Mouse (Mus musculus): ENCODE data around the gene Ndufs7.
A peak's percentile ranks its signal among the peaks of the same experiment; 100 is the strongest.
"Not testable (repeated sequence)": the region's sequence is repeated elsewhere in the genome, so short reads cannot be mapped to it uniquely, and the experiment has no call there.

Ndufs7 gene

DNA sequence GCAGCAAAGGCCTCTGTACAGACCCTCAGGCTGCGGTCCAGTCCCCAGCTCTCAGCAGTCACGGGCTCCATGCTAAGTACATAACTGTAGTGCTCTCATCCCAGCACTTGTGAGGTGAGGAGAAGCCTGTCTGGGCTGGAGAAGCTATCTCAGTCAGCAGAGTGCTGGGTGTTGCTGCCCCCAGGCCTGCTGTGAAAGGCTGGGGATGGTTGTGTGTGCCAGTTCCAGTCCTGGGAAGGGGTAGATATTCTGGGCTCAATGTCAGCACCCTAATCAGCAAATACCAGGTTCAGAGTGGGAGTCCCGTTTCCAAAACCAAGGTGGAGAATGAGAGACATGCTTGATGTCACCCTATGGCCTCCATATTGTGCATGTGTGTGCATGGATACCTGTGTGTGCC, 6.3 kb upstream of the Ndufs7 start:
- DNase-seq (ENCODE audit: low read depth), result no peak

- peak; percentile 82 for DNase-seq (ENCODE audit: low read depth)
Measured at GRCm38 (mm10) chr10:80244791-80245399, 4.0 kb upstream of the Ndufs7 start.

GRCm38 (mm10) chr10:80245600-80245999, 3.3 kb upstream of the Ndufs7 start:
- peak; percentile 87 for DNase-seq (ENCODE audit: low read depth)

DNA sequence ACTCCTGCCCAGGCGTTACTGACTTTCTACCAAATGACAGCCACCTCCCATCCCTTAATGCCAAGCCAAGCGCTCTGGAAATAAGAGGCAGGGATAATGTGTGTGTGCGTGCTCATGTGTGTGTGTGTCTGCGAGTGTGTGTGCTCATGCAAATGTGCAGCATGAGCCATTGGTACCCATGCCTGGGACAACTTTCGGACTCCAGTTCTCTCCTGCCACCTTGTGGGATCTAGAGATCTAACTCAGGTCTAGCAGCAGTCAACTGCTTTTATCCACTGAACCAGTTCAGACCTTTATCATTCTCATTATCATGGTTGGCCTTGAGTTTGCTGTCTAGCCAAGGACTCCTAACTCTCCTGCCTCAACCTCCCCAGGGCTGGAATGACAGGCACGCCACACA, 1.1 kb upstream of the Ndufs7 start:
- peak; percentile 85 for DNase-seq (ENCODE audit: low read depth)

- DNase-seq (ENCODE audit: low read depth), result not testable (repeated sequence)
Measured at GRCm38 (mm10) chr10:80248437-80248836, 484 bp upstream of the Ndufs7 start.

DNA sequence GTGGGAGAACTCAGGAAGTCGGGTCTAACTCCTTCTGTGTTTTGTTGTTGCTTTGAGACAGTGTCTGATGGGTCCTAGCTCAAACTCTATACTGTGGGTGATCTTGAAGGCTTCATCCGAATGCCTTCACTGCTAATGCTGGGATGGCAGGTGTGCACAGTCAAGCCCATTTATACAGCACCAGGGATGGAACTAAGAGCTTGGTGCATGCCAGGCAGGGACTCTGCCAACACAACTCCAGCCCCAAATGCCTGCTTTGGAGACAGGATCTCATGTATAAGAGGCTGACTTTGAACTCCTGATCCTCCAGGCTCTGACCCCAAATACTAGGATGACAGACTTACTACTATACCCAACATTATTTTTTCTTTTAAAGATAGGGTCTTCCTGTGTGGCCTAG, 1.1 kb downstream of the Ndufs7 start:
- DNase-seq (ENCODE audit: low read depth), result no peak

GRCm38 (mm10) chr10:80250573-80250972, 1.7 kb downstream of the Ndufs7 start:
- DNase-seq (ENCODE audit: low read depth), result no peak

GRCm38 (mm10) chr10:80252011-80252410, 3.1 kb downstream of the Ndufs7 start:
- no peak for DNase-seq (ENCODE audit: low read depth)

DNA sequence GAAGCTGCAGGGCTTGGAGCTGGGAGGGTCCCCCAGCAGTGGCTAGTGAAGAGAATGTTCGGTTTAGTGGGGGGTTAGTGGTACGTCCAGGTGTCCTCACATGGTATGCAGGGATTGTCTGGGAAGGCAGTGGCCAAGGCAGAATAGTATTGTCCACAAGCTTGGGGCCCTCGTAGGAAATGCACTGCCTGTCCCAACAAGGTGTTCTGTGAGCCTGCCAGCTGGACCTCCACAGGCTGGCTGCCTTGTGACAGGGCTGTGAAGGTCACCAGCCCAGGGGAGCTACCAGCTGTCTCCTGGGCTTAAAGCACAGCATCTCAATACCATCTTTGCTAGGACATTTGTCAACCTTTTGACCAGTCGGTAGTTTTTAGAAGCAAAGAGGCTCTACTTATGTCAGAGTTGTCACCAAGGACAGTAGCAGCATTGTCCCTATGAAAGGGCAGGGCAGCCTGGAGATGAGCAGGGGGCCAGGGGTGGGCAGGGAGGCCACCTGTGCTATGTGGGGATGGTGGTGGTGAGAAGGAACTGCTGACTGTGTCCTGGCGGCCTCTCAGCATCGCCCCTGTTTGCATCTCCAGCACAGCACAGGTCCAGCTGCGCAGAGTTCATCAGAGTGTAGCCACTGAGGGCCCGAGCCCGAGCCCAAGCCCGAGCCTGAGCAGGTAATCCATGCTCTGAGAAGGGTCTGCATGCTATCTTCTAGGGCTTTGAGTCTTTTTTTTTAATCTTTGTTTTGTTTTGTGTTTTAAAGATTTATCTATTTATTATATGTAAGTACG, 3.8 kb downstream of the Ndufs7 start:
- DNase-seq (ENCODE audit: low read depth), result no peak

GRCm38 (mm10) chr10:80253551-80253950, 4.6 kb downstream of the Ndufs7 start:
- no peak for DNase-seq (ENCODE audit: low read depth)

DNA sequence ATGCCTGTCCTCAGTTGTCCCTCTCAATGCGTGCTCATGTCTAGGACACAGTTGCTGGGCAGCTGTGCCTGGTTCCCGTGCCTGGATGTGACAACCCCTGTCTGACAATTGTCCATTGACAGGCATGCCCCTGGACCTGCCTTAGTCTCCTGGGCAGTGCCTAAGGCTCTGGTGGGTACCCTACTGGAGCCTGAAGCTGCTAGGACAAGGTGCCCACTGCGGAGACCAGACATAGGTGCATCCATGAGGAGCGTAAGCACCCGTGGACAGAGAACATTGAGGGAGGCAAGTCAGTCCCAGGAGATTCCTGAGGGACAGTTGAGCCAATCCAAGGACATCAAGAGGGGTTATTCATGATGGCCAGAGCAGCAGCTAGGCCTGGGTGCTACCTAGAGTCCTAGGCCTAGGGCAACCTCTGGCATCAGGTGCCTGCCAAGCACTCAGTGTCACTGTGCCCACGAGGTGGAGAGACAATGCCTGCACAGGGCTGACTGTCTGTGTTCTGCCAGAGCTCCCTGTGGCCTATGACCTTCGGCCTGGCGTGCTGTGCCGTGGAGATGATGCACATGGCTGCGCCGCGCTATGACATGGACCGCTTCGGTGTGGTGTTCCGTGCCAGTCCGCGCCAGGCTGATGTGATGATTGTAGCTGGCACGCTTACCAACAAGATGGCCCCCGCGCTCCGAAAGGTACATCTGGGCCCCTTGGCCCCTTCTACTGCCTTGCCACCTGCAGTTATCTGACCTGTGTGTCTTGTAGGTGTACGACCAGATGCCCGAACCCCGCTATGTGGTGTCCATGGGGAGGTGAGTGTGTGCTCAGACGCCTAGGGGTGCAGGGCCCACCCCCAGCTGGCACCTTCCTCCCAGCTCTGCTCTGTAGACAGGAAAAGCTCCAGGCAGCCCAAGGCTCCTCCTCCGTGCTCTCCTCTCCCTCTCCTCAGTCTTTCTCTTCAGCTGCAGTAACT, 5.7 kb downstream of the Ndufs7 start:
- DNase-seq (ENCODE audit: low read depth), result no peak

GRCm38 (mm10) chr10:80255881-80256535, 7.1 kb downstream of the Ndufs7 start:
- DNase-seq (ENCODE audit: low read depth), result no peak

- no peak for DNase-seq (ENCODE audit: low read depth)
Measured at GRCm38 (mm10) chr10:80257936-80258335, 9.0 kb downstream of the Ndufs7 start.

DNA sequence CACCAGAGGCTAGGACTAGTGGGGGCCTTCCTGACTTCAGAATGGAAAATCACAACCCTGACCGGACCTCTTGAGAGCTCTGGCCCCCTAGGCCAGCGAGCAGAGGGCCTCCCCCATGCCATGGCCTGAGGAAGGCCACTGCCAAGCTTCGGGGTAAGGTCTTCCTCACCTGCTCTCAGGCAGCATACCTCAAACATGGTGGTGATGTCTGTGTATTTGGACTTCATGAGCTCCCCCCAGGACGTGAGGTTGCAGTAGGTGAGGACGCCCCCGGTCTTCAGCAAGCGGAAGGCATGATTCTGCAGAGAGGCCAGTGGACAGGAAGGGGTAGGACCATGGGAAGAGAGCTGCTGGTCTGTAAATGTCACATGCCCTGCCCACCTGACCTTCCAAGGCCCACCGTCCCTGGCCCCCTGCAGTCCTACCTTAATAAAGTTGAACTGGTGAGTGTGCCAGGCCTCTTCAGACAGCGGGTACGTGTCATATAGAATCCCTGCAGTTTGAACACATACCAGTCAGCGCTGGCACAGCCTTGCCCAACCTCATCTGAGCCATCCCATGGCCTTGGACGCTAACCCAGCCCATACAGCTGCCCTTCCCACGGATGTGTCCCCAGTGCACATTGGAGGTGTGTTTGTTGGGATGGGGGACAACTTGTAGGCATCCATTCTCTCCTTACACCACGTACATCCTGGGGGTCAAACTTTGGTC, 10.0 kb downstream of the Ndufs7 start:
- DNase-seq (ENCODE audit: low read depth), result no peak

DNA sequence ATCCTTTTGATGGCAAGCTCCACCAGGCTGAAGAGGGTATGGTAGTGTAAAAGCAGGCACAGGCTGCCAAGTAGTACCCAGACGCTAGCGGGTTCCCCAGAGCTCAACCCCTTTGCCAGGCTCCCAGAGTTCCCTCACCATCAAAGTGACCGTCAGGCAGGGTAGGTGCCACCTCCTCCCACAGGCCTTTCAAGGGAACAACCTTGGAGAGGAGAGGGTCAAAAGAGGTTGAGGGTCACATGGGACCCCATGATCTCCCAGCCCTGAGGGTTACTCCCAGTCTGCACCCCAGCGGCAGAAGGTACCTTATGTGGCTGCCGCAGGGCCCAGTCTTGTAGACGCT, 10.5 kb downstream of the Ndufs7 start:
- DNase-seq (ENCODE audit: low read depth), result no peak

- no peak for DNase-seq (ENCODE audit: low read depth)
Measured at GRCm38 (mm10) chr10:80259861-80260641, 11.1 kb downstream of the Ndufs7 start.

GRCm38 (mm10) chr10:80260642-80261584, 12.0 kb downstream of the Ndufs7 start, which contains the start of the genes Gamt and Dazap1:
Gene Gamt (minus strand): TSS chr10:80261012.
Gene Dazap1 (plus strand): TSS chr10:80261486.
- DNase-seq (ENCODE audit: low read depth), result peak; percentile 99

- DNase-seq (ENCODE audit: low read depth), result peak; percentile 100
Measured at GRCm38 (mm10) chr10:80261585-80261968, 12.7 kb downstream of the Ndufs7 start.

DNA sequence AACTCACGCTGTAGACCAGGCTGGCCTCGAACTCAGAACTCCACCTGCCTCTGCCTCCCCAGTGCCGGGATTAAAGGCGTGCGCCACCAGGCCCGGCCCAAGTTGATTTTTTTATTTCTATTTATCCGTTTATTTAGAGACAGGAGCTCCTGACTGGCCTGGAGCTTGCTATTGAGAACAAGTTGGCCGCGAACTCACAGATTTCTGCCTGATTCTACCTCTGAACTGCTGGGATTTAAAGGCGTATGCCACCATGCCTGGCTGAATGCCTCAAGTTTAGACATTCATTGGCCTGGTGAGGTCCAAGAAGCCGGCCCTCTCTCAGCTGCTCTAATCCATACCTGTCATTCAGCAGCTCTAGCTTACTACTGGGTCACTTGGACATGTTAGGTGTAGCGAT, 13.2 kb downstream of the Ndufs7 start:
- peak; percentile 38 for DNase-seq (ENCODE audit: low read depth)

Measured in 416B (cell line).